Mouse (Mus musculus): ENCODE measurements at regions not wholly inside any gene's neighbourhood (a gene's known extent, or its start where the extent isn't known, plus 50 kb on each side); places are given as distances from the start of the nearest gene placed in this dataset.

- no peak for TF ChIP-seq CTCF (IDR thresholded peaks at IDR 0.05; ENCODE audit: extremely low read depth, insufficient read length, insufficient replicate concordance, low read depth, low read length)
- TF ChIP-seq POLR2A (IDR thresholded peaks at IDR 0.05; ENCODE audit: low read depth, low read length), result no peak
Observed at GRCm38 (mm10) chr13:57316211-57317005, 420.6 kb upstream of the Trpc7 start.

Measured in small intestine, adult 2 months (tissue).